Mouse (Mus musculus): ENCODE measurements around the gene Pfn3. TPM values are rescaled to one million over a fixed set of nuclear protein-coding genes. Genes with fewer than 3 reads are reported as not detected.

The Pfn3 gene
- polyA plus RNA-seq, 1 experiment = not detected

GRCm38 (mm10) chr13:55413333-55413732, 1.7 kb downstream of the Pfn3 start:
- Histone ChIP-seq H3K27ac (ENCODE audit: insufficient read depth, low read length) (no peak overlapping the region), H3K4me1 (ENCODE audit: control insufficient read depth, insufficient read depth, low read length) (no peaks in the 10 kb centered on the region), H3K4me3 (ENCODE audit: insufficient read depth, low read length) (no peak overlapping the region)
- TF ChIP-seq CTCF (IDR thresholded peaks at IDR 0.05; ENCODE audit: borderline replicate concordance, insufficient read depth, low read length) = no peak
- no peak for TF ChIP-seq POLR2A (IDR thresholded peaks at IDR 0.05; ENCODE audit: low read depth, low read length)

GRCm38 (mm10) chr13:55412643-55413307, 2.3 kb downstream of the Pfn3 start:
- H3K4me3 ChIP-seq (ENCODE audit: insufficient read depth, low read length) = no peak overlapping the region
- no peaks in the 10 kb centered on the region for H3K4me1 ChIP-seq (ENCODE audit: control insufficient read depth, insufficient read depth, low read length)
- TF ChIP-seq CTCF (IDR thresholded peaks at IDR 0.05; ENCODE audit: borderline replicate concordance, insufficient read depth, low read length) (no peak), POLR2A (IDR thresholded peaks at IDR 0.05; ENCODE audit: low read depth, low read length) (no peak)
- no peak overlapping the region for H3K27ac ChIP-seq (ENCODE audit: insufficient read depth, low read length)

GRCm38 (mm10) chr13:55411826-55412225, 3.2 kb downstream of the Pfn3 start:
- H3K27ac ChIP-seq (ENCODE audit: insufficient read depth, low read length) = no peak overlapping the region
- TF ChIP-seq POLR2A (IDR thresholded peaks at IDR 0.05; ENCODE audit: low read depth, low read length) = no peak
- no peaks in the 10 kb centered on the region for H3K4me1 ChIP-seq (ENCODE audit: control insufficient read depth, insufficient read depth, low read length)
- no peak overlapping the region for H3K4me3 ChIP-seq (ENCODE audit: insufficient read depth, low read length)

GRCm38 (mm10) chr13:55408546-55409120, 6.4 kb downstream of the Pfn3 start:
- no peak overlapping the region for H3K27ac ChIP-seq (ENCODE audit: insufficient read depth, low read length)

GRCm38 (mm10) chr13:55407341-55407740, 7.7 kb downstream of the Pfn3 start:
- TF ChIP-seq POLR2A (IDR thresholded peaks at IDR 0.05; ENCODE audit: low read depth, low read length) (no peak), CTCF (IDR thresholded peaks at IDR 0.05; ENCODE audit: borderline replicate concordance, insufficient read depth, low read length) (no peak)
- Histone ChIP-seq H3K27ac (ENCODE audit: insufficient read depth, low read length) (no peak overlapping the region), H3K4me3 (ENCODE audit: insufficient read depth, low read length) (no peak overlapping the region), H3K4me1 (ENCODE audit: control insufficient read depth, insufficient read depth, low read length) (no peaks in the 10 kb centered on the region)

More at GRCm38 (mm10) chr13:55408546-55409120, 6.4 kb downstream of the Pfn3 start:
- TF ChIP-seq CTCF (IDR thresholded peaks at IDR 0.05; ENCODE audit: borderline replicate concordance, insufficient read depth, low read length) (no peak), POLR2A (IDR thresholded peaks at IDR 0.05; ENCODE audit: low read depth, low read length) (no peak)
- Histone ChIP-seq H3K4me1 (ENCODE audit: control insufficient read depth, insufficient read depth, low read length) (no peaks in the 10 kb centered on the region), H3K4me3 (ENCODE audit: insufficient read depth, low read length) (no peak overlapping the region)

GRCm38 (mm10) chr13:55405783-55406390, 9.1 kb downstream of the Pfn3 start:
- H3K4me1 ChIP-seq (ENCODE audit: control insufficient read depth, insufficient read depth, low read length) = no peaks in the 10 kb centered on the region
- no peak for TF ChIP-seq CTCF (IDR thresholded peaks at IDR 0.05; ENCODE audit: borderline replicate concordance, insufficient read depth, low read length)
- TF ChIP-seq POLR2A (IDR thresholded peaks at IDR 0.05; ENCODE audit: low read depth, low read length) = no peak
- H3K27ac ChIP-seq (ENCODE audit: insufficient read depth, low read length) = no peak overlapping the region
- no peak overlapping the region for H3K4me3 ChIP-seq (ENCODE audit: insufficient read depth, low read length)

GRCm38 (mm10) chr13:55404853-55405782, 9.9 kb downstream of the Pfn3 start:
- TF ChIP-seq POLR2A (IDR thresholded peaks at IDR 0.05; ENCODE audit: low read depth, low read length) (no peak), CTCF (IDR thresholded peaks at IDR 0.05; ENCODE audit: borderline replicate concordance, insufficient read depth, low read length) (peak; percentile 65)
- H3K4me1 ChIP-seq (ENCODE audit: control insufficient read depth, insufficient read depth, low read length) = no peaks in the 10 kb centered on the region
- H3K27ac ChIP-seq (ENCODE audit: insufficient read depth, low read length) = no peak overlapping the region
- no peak overlapping the region for H3K4me3 ChIP-seq (ENCODE audit: insufficient read depth, low read length)

GRCm38 (mm10) chr13:55403935-55404852, 10.8 kb downstream of the Pfn3 start:
- TF ChIP-seq POLR2A (IDR thresholded peaks at IDR 0.05; ENCODE audit: low read depth, low read length) (no peak), CTCF (IDR thresholded peaks at IDR 0.05; ENCODE audit: borderline replicate concordance, insufficient read depth, low read length) (no peak)

GRCm38 (mm10) chr13:55403266-55403665, 11.8 kb downstream of the Pfn3 start:
- Histone ChIP-seq H3K4me3 (ENCODE audit: insufficient read depth, low read length) (no peak overlapping the region), H3K4me1 (ENCODE audit: control insufficient read depth, insufficient read depth, low read length) (no peaks in the 10 kb centered on the region), H3K27ac (ENCODE audit: insufficient read depth, low read length) (no peak overlapping the region)
- TF ChIP-seq CTCF (IDR thresholded peaks at IDR 0.05; ENCODE audit: borderline replicate concordance, insufficient read depth, low read length) (no peak), POLR2A (IDR thresholded peaks at IDR 0.05; ENCODE audit: low read depth, low read length) (no peak)

More at GRCm38 (mm10) chr13:55403935-55404852, 10.8 kb downstream of the Pfn3 start:
- no peak overlapping the region for H3K27ac ChIP-seq (ENCODE audit: insufficient read depth, low read length)
- H3K4me1 ChIP-seq (ENCODE audit: control insufficient read depth, insufficient read depth, low read length) = no peaks in the 10 kb centered on the region
- no peak overlapping the region for H3K4me3 ChIP-seq (ENCODE audit: insufficient read depth, low read length)
